Mouse (Mus musculus) adrenal gland, adult 10 weeks (tissue): Measurements from ENCODE around the gene Cxcr3. TPM values are rescaled to one million over a fixed set of nuclear protein-coding genes. Genes with fewer than 3 reads are reported as not detected.

Experiments used
- polyA plus RNA-seq: library from polyadenylated mRNA; stranded (reverse); fragments of 350-450 nt; fragmentation: Illumina TruSeq; extraction: RNeasy Lipid Tissue Mini Kit (QIAGEN cat#74804); gene quantifications from one replicate; pipeline ENCODE4 v1.2.3, GENCODE M21; 2014; ENCODE audit warnings: low read depth, low replicate concordance

The Cxcr3 gene
- polyA plus RNA-seq, result not detected

GRCm38 (mm10) chrX:101733828-101734319, at the start of gene Cxcr3:
Gene Cxcr3 (minus strand): TSS chrX:101734269.

Other genes starting within 250 kb of the Cxcr3 start
- 81.5 TPM for gene Taf1, start 201.5 kb downstream of the Cxcr3 start, polyA plus RNA-seq
- gene Ogt, start 94.2 kb downstream of the Cxcr3 start, polyA plus RNA-seq, result 264 TPM
- gene Gm4779, start 60.2 kb upstream of the Cxcr3 start, polyA plus RNA-seq, result not detected
- gene 8030474K03Rik, start 60.4 kb upstream of the Cxcr3 start, polyA plus RNA-seq, result not detected
- gene Nhsl2, start 115.1 kb upstream of the Cxcr3 start, polyA plus RNA-seq, result 4.1 TPM